Mouse (Mus musculus) left cerebral cortex, postnatal 14 days (tissue): Measurements from ENCODE around the gene Vmn2r100. TPM values are rescaled to one million over a fixed set of nuclear protein-coding genes. Genes with fewer than 3 reads are reported as not detected.

Experiments
- DNase-seq, 2 experiments: peaks; one replicate each; pipeline ENCODE4 v3.0.0; 2021 to 2022; ENCODE audit warnings: low spot score in 2 of 2, mixed read lengths in 1 of 2
- intact Hi-C: fragments of 180-260 bp; cut with DNase I; formaldehyde crosslinking; loops from one replicate; pipeline ENCODE4 v1.15.1; 2025
- long read RNA-seq, 2 experiments: library from polyadenylated mRNA; stranded (forward); transcript quantifications; one replicate each; pipeline ENCODE4 v2.0.0; 2021
- total RNA-seq, 2 experiments: library from RNA; stranded (reverse); gene quantifications; 2 replicates each; pipeline ENCODE4 v1.2.3; 2021

Vmn2r100 gene
- not detected for total RNA-seq
- long read RNA-seq, experiment 1: 0 reads
- long read RNA-seq, experiment 2: 0 reads

GRCm38 (mm10) chr17:19504432-19504831, at the start of gene Vmn2r100:
Gene Vmn2r100 (plus strand): TSS chr17:19504732.
- intact Hi-C loops: no loop called here
- DNase-seq: no peak

- DNase-seq: no peak
- intact Hi-C loops: no loop called here
Observed at GRCm38 (mm10) chr17:19482866-19483265, 21.7 kb upstream of the Vmn2r100 start.

DNA sequence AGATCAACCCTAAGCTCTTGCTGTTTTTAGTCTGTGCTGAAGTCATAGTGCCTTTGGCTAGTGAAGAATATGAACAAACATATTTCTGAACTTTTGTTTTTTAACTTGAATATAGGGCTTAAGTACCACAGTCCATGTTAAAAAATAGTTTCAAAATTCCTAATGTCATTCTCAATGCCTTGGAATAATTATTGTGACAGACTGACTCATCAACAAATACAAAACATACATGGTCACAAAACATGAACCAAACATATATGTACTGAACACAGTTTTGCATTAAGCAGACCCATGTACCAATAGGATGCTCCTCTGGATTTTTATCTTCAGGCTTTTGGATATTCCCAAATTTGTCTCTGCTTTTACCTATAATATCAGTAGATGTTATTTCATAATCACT, 72.4 kb downstream of the Vmn2r100 start, which contains the start of gene Vmn2r101:
Vmn2r101 (plus strand) TSS at position 301 of the 400 bp plus-strand sequence.
- intact Hi-C loops: no loop called here
- no peak for DNase-seq

Other genes with a start within 250 kb of the Vmn2r100 start
- not detected for gene Vmn2r99, start 142.8 kb upstream of the Vmn2r100 start, total RNA-seq
- not detected for gene Vmn2r101, start 72.5 kb downstream of the Vmn2r100 start, total RNA-seq
- not detected for gene Vmn2r102, start 155.6 kb downstream of the Vmn2r100 start, total RNA-seq